Mouse (Mus musculus): ENCODE results near the gene Ltk. TPM values are rescaled to one million over a fixed set of nuclear protein-coding genes. Genes with fewer than 3 reads are reported as not detected.

Gene Ltk
- total RNA-seq, 2 experiments from 2014 or later = not detected

DNA sequence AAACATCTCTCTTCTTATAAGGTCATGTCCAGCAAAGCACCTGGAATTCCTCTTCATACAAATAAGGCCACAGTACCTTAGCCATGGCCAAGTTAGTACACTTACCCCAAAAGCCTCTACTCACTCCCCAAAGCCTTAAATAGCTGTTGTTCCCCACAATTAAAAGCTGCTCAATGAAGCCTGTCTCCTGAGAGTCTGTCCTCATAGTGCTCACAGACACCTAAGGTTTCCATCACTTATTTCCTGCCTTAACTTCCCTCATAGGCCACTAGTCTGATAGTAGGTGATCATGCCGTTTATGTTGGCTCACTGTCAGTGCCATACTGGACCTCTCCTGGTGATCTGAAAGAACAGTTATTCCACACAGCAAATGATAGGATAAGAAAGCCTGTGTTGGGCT is 2.0 kb upstream of the Ltk start:
- intact Hi-C loops (cut with DNase I; ENCODE audit: low total_unique reads) = no loop called here
- DNase-seq = no peak

GRCm38 (mm10) chr2:119758844-119759835 is 1.1 kb downstream of the Ltk start:
- no peak for DNase-seq
- intact Hi-C loops (cut with DNase I; ENCODE audit: low total_unique reads) = no loop called here

- intact Hi-C loops (cut with DNase I; ENCODE audit: low total_unique reads) = no loop called here
- no peak for DNase-seq
Measured at GRCm38 (mm10) chr2:119758101-119758843, 2.0 kb downstream of the Ltk start.

DNA sequence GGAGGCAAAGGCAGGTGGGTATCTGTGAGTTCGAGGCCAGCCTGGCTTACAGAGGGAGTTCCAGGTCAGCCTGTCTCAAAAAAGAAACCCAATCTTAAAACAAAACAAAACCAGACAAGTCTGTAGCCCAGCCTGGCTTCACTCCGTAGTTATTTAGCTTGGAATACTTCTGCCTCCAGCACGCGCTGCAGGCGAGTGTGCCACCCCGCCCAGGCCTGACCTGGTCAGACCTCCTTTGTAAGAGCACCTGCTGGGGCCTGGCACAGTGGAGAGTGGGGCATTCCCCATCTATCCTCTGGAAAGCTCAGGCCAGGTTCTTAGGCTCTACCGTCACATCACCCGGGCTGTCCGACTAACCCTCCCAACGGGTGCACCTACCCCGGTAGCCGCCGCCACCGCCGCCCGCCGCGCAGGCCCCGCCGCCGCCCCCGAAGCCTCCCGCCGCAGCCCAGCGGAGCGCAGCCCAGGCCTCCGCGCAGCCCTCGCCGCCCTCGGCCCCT is 2.6 kb downstream of the Ltk start:
- intact Hi-C loops (cut with DNase I; ENCODE audit: low total_unique reads) = no loop called here
- DNase-seq = no peak

DNA sequence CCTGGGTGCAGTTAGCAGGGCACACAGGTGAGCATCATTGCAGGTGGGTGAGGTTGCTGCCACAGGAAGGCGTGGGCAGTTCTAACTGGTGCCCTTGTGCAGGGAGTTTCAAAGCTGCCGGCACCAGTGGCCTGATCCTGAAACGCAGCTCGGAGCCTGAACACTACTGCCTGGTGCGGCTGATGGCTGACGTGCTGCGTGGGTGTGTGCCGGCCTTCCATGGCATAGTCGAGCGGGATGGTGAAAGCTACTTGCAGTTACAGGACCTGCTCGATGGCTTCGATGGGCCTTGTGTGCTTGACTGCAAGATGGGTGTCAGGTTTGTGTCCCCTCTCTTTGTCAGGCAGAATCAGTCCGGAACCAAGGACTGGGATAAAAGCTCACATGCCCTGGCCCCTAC is 11.0 kb downstream of the Ltk start:
- intact Hi-C loops (cut with DNase I; ENCODE audit: low total_unique reads) = no loop called here
- no peak for DNase-seq

DNA sequence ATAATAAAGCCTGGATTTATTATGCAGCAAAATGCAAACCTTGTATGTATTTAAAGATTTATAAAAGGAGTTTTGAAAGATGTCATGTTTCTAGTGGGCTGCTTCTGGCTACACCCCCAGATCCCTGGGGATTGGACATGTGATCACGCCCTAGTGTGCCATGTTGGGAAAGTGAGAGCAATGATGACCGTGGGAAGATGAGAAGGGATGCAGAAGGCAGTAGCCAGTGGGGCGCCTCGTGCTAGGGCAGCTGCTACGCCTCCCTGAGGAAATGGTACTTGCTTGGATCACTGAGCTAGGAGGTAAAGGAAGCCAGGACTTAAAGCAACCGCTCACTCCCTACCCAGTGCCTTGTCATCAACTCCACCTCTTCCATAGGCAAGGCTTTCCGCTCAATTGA is 12.7 kb downstream of the Ltk start:
- intact Hi-C loops (cut with DNase I; ENCODE audit: low total_unique reads) = no loop called here

GRCm38 (mm10) chr2:119745281-119745680 is 14.9 kb downstream of the Ltk start:
- intact Hi-C loops (cut with DNase I; ENCODE audit: low total_unique reads) = no loop called here
- DNase-seq = no peak

More for the DNA sequence above, 12.7 kb downstream of the Ltk start:
- DNase-seq = no peak

DNA sequence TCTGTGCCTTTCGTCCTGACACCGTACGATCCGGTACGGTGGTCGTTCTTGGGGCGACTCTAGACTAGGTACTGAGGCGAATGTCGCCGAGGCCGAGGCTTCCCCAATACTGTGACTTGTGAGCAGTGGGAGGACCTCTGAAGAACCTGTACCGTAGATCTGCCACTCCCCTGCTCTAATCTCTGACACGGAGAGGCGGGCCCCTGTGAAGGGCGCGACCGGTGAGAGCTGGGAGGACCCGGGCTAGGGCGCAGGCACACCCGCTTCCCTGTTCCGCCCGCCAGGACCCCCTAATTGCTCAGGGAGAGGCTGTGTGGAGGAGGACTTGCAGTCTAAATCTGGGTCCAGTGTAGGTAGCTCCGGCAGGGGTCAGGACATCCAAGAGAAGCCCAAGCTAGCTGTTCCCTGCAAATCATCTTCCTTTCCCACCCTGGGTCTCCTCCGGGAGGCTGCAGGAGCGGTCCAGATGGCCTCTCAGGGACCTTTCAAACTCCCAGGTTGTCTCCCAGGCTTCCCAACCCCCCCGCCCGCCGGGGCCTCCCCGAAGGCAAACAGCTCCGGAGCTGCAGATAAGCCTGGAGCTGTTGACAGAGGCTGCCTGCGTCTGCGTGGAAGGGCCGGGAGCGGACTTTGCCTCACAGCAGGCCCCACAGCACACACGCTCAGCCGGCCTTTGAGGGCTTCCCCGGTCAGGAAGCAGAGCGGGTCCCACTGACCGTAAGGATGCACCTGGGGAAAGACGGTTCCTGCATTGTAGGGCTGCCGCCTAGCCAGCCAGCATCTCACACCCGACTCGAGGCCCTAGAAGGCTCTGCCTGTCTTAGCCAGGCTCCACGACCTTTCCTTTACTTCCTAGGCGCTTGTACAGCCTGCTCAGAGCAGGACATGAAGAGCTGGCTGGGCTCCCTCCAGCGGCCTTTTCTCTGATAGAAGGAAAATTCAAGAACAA is 15.8 kb downstream of the Ltk start:
- intact Hi-C loops (cut with DNase I; ENCODE audit: low total_unique reads) = no loop called here

DNA sequence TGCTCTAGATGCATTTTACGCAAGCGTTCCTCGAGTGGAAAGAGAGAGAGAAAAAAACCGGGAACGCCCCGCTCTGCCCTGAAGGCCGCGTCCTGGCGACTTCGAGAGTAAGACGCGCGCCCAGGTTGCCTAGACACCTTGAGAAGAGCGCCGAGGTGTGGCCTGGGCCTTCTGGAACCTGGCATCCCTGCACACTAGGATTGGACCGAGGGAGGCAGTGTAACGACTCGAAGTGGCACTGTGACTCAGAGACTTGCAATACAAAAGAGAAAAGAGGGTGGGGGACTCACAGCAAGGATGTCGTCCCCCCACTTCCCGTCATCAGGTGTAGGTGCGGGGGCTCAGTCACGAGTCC is 16.4 kb downstream of the Ltk start:
- no peak for DNase-seq
- intact Hi-C loops (cut with DNase I; ENCODE audit: low total_unique reads) = no loop called here

More for the DNA sequence above, 15.8 kb downstream of the Ltk start:
- no peak for DNase-seq

DNA sequence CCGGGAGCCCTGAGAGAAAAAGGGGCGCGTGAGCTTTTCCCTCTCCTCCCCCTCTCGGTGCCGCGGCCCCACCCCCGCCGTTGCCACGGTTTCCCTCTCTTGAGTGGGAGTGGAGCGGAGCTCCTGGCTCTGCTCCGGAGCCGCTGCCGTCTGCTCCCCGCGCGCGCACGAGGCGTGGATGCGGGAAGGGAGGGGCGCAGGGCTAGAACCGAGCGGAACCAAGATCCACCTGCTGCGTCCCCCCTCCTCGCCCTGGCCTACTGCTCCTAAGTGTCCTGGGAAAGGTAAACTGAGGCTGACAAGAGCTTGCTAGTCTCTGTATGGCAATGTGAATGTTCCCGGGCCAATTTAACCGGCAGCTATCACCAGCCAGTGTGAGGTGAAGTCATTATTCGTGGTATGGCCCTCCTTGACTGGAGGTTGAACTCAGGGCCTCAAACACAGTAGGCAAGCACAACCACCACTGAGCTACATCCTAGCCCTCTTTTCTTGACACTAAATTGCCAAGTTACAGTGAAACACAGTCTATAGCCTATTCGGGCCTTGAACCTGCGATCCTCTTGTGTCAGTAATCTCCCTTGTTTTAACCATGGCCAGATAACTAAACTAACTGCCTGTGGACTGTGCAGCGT is 16.9 kb downstream of the Ltk start:
- intact Hi-C loops (cut with DNase I; ENCODE audit: low total_unique reads) = no loop called here
- DNase-seq = no peak

- intact Hi-C loops (cut with DNase I; ENCODE audit: low total_unique reads) = no loop called here
- no peak for DNase-seq
Measured at GRCm38 (mm10) chr2:119742461-119743175, 17.6 kb downstream of the Ltk start.

DNA sequence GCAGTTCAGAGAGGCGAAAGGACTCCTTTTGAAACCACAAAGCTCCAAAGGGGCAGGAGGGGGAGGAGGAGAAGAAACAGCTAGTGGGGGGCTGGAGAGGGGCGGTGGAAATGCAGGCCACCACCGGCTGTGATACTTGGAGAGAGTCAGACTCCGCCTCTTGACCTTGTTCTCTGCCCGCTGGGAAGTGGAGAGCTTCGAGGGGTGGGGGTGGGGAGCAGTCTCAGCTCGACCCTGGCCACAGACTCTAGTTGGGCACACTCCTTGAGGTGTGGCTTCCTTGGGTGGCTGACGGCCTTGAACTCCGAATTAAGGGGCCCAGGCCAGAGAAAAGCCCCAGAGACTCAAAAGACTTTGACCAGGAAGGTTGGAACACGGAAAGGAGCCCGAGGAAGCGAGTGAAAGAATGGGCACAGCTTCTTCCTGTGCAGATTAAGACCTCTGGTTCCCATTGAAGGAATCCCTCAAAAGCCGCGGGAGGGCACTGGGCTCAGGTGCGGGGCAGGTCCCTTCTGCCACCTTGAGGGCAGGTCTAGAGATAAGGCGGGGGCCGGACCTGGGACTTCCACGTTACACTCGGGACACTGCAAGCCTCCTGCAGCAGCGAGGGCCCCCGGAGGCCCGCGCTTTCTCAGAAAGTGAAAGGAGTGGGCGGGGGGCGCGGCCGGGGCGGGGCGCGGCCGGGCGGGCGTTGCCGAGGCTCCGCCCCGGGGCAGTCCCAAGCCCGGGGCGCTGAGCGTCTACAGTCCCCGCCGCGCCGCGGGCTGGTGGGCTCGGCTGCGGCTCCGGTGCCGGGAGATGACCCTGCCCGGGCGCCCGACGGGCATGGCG is 18.4 kb downstream of the Ltk start, which contains the start of gene Itpka:
Itpka (plus strand) TSS at position 757 of the 831 bp plus-strand sequence.
- intact Hi-C loops (cut with DNase I; ENCODE audit: low total_unique reads) = no loop called here
- peak; percentile 46 for DNase-seq

- intact Hi-C loops (cut with DNase I; ENCODE audit: low total_unique reads) = no loop called here
- no peak for DNase-seq
Measured at GRCm38 (mm10) chr2:119740567-119740966, 19.7 kb downstream of the Ltk start.

- DNase-seq = no peak
Measured at GRCm38 (mm10) chr2:119737124-119737523, 23.1 kb downstream of the Ltk start.

DNA sequence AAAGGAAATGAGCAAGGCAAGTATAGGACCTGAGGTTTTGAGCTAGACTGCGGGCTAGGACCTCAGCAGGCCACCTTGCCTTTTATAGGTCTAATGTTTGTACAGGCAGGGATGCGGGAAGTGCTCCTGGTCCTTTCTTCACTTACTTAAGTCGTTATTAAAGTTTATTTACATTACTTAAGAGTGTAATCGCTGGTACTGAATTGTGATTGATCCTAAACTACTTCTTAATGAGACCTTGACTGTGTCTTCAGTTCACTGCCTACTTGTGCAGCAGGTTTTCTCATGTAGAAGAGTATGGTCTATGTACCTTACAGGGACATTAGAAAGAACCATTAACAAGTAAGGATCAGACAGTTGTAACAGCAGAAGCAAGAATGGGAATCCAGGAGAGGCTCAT is 29.5 kb downstream of the Ltk start:
- DNase-seq = no peak
- intact Hi-C loops (cut with DNase I; ENCODE audit: low total_unique reads) = no loop called here

More at GRCm38 (mm10) chr2:119737124-119737523, 23.1 kb downstream of the Ltk start:
- intact Hi-C loops (cut with DNase I; ENCODE audit: low total_unique reads) = no loop called here

- intact Hi-C loops (cut with DNase I; ENCODE audit: low total_unique reads) = no loop called here
- DNase-seq = no peak
Measured at GRCm38 (mm10) chr2:119727762-119728416, 32.3 kb downstream of the Ltk start.

DNA sequence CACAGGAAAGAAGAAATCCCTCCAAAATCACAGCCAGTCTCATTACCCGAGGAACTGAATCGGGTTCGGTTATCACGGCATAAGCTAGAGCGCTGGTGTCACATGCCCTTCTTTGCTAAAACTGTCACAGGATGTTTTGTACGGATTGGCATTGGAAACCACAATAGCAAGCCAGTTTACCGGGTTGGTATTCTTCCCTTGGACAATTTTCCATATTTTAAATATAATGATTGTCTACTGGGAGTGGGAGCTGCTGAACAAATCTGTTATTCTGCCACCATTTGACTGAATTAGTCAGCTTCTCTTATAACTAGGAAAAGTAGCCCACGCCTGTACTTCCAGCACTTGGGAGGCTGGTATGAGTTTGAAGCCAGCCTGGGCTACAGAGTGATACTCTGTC is 39.2 kb downstream of the Ltk start:
- intact Hi-C loops (cut with DNase I; ENCODE audit: low total_unique reads) = no loop called here
- DNase-seq = no peak
